Mouse (Mus musculus) cerebellum, adult 11-12 months (tissue): ENCODE measurements around the gene Slc6a4.
"Not testable (repeated sequence)": the region's sequence is repeated elsewhere in the genome, so short reads cannot be mapped to it uniquely, and the experiment has no call there.

ENCODE experiments used
- DNase-seq: peaks from one replicate; pipeline ENCODE4 v3.0.0; 2022

Gene Slc6a4

GRCm38 (mm10) chr11:77021749-77022396, 23.5 kb downstream of the Slc6a4 start:
- no peak for DNase-seq

GRCm38 (mm10) chr11:77026559-77026958, 28.2 kb downstream of the Slc6a4 start:
- DNase-seq = no peak

GRCm38 (mm10) chr11:77028157-77028556, 29.8 kb downstream of the Slc6a4 start:
- DNase-seq = no peak

GRCm38 (mm10) chr11:77031151-77031934, 32.9 kb downstream of the Slc6a4 start:
- DNase-seq = no peak

- DNase-seq = no peak
Observed at GRCm38 (mm10) chr11:77041891-77042290, 43.5 kb downstream of the Slc6a4 start.

- DNase-seq = no peak
Observed at GRCm38 (mm10) chr11:77042816-77043215, 44.4 kb downstream of the Slc6a4 start.

GRCm38 (mm10) chr11:77061951-77062350, 63.5 kb downstream of the Slc6a4 start:
- DNase-seq = no peak

GRCm38 (mm10) chr11:77063406-77063805, 65.0 kb downstream of the Slc6a4 start:
- DNase-seq = no peak

GRCm38 (mm10) chr11:77068825-77069224, 70.4 kb downstream of the Slc6a4 start:
- no peak for DNase-seq

- DNase-seq = no peak
Observed at GRCm38 (mm10) chr11:77070721-77071120, 72.3 kb downstream of the Slc6a4 start.

- not testable (repeated sequence) for DNase-seq
Observed at GRCm38 (mm10) chr11:77077331-77077730, 78.9 kb downstream of the Slc6a4 start.

GRCm38 (mm10) chr11:77077792-77078191, 79.4 kb downstream of the Slc6a4 start:
- peak; percentile 29 for DNase-seq

- DNase-seq = peak; percentile 90
Observed at GRCm38 (mm10) chr11:77078273-77079134, 80.1 kb downstream of the Slc6a4 start, which contains the start of gene Nsrp1. Gene Nsrp1 (minus strand): TSS chr11:77078435.

GRCm38 (mm10) chr11:77079361-77079760, 81.0 kb downstream of the Slc6a4 start:
- no peak for DNase-seq
